Mouse (Mus musculus): ENCODE measurements at regions not wholly inside any gene's neighbourhood (a gene's known extent, or its start where the extent isn't known, plus 50 kb on each side); places are given as distances from the start of the nearest gene placed in this dataset.

DNA sequence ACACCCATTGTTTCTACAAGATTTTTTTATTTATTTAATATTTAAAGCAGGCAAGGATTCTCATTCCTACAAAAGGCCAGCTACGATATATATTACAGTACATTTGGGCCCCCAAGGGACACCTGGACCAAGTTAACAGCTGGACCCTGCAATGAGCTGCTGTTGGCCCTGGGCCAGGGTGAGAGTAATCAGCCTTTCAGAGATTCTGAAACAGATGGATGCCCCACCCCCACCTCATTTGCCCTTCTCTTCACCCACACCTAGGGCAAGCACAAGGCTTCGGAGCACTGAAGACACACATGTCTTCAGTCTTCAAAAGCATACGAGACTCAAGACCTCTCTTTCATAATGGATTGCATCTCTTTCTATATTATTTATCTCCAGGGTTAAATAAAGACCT is 259.5 kb upstream of the Clint1 start:
- WGBS = 34% methylated on average over 3 of the region's 3 CpGs
- no peak overlapping the region for H3K4me2 ChIP-seq
- ATAC-seq (ENCODE audit: low FRiP score, low read depth) = no peak
- no peaks in the 10 kb centered on the region for H3K27me3 ChIP-seq
- H3K9ac ChIP-seq = no peak overlapping the region
- H3K4me3 ChIP-seq = no peak overlapping the region
- no peaks in the 10 kb centered on the region for H3K36me3 ChIP-seq
- H3K9me3 ChIP-seq = no peaks in the 10 kb centered on the region
- peaks cover 4% of the 10 kb centered on the region for H3K4me1 ChIP-seq (replicated peaks)
- H3K27ac ChIP-seq (replicated peaks) = no peak overlapping the region

DNA sequence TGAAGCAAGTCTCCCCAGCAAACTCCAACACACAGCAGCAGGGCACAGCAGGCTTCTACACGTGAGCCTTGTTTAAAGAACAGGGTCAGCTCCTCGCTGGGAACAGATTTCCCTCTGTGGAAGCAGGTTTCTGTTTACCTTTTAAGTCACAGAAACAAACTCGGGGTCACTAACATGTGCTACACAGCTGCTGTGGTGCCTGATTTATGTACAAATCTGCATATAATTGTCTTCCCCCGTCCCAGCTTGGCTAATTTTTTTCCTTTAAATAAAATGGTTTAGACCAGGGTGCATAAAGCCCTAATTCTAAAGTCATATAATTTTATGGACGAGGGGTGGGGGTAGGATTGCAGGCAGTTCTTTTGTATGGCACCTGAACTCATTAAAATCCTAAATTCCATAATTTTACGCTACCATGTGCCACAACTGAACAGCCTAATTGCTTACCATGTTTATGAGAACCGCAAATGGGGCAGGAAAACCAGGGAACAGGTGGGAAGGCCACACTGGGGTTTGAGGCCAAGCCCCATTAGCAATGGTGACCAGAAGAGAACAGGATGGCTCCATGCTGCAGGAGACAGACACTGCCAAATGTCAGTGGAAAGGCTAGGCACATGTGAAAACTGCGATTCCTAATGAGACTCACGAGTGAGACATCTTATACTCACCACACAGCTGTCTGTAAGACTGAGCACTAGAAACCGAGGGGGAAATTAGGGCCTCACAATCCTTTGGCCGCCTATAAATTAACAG is 258.8 kb upstream of the Clint1 start:
- 45% methylated on average over 11 of the region's 11 CpGs for WGBS
- H3K9me3 ChIP-seq = no peaks in the 10 kb centered on the region
- no peak for ATAC-seq (ENCODE audit: low FRiP score, low read depth)
- no peak overlapping the region for H3K4me2 ChIP-seq
- no peak overlapping the region for H3K9ac ChIP-seq
- 0 out of 2 replicates have a peak overlapping the region, but pooled peaks have one; percentile 4 for H3K27ac ChIP-seq (replicated peaks)
- no peak overlapping the region for H3K4me3 ChIP-seq
- H3K27me3 ChIP-seq = no peaks in the 10 kb centered on the region
- H3K36me3 ChIP-seq = no peaks in the 10 kb centered on the region
- H3K4me1 ChIP-seq (replicated peaks) = peaks cover 4% of the 10 kb centered on the region

DNA sequence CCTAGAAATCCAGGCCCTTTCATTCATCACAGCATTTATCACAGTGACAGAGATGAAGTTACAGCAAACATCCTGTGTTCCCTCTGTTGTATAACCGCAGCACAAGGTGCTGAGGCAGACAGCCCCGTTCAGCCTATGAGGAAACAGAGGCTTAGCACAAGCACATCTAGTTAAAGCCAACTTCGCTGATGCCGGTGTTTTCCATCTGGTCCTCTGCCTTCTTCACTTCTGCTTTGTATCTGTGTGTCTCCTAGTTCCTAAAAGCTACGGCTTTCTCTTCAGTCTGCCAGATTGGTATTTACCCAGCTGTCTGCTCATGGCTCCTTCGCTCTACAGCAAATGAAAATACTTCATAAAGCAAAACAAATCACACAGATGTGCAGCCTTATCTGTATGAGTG is 256.5 kb upstream of the Clint1 start:
- H3K9me3 ChIP-seq = no peaks in the 10 kb centered on the region
- no peak overlapping the region for H3K27ac ChIP-seq (replicated peaks)
- H3K9ac ChIP-seq = no peak overlapping the region
- H3K27me3 ChIP-seq = no peaks in the 10 kb centered on the region
- WGBS = 76% methylated on average over 6 of the region's 6 CpGs
- H3K36me3 ChIP-seq = no peaks in the 10 kb centered on the region
- peaks cover 4% of the 10 kb centered on the region for H3K4me1 ChIP-seq (replicated peaks)
- H3K4me2 ChIP-seq = no peak overlapping the region
- no peak for ATAC-seq (ENCODE audit: low FRiP score, low read depth)
- no peak overlapping the region for H3K4me3 ChIP-seq

DNA sequence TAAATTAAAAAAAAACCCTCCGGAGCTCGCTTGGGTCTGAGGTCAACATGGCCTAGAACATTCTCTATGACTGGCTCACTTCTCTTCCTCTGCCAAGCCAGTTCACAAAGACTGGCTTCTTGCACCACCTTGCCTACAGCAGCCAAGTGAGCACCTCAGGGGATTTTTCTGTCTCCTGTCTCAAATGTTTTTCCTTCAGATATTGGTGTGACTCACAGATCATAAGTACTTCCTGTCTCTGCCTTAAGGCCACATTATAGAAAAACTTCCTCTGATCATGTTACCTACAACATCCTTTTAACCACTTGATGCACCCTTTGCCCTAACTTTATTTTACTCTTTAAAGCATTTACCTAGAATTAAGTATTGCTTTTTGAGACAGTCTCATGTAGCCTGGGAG is 230.0 kb upstream of the Clint1 start:
- H3K4me2 ChIP-seq = no peak overlapping the region
- no peaks in the 10 kb centered on the region for H3K4me1 ChIP-seq (replicated peaks)
- H3K9ac ChIP-seq = no peak overlapping the region
- no peaks in the 10 kb centered on the region for H3K9me3 ChIP-seq
- H3K36me3 ChIP-seq = no peaks in the 10 kb centered on the region
- ATAC-seq (ENCODE audit: low FRiP score, low read depth) = no peak
- no peaks in the 10 kb centered on the region for H3K27me3 ChIP-seq
- WGBS = 96% methylated on average over 2 of the region's 2 CpGs
- H3K27ac ChIP-seq (replicated peaks) = no peak overlapping the region
- no peak overlapping the region for H3K4me3 ChIP-seq

DNA sequence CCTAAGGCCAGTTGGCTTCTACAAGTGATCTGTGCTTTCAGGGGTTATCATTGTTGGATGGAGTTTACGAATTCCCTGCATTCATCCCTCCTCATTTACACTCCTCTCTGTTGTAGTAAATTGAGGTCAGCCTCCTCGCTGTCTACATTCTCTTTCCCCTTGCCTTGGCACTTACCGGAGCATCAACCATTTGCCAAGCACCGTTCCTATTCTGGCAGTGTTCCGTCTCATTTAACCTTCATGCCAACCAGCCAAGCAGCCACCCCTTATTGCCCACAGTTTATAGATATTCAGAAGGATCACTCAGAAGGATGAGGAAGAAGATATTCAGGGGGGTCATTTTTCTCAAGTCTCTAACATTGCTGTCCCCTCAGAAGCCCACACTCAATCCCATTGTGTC is 229.2 kb upstream of the Clint1 start:
- H3K9ac ChIP-seq = no peak overlapping the region
- ATAC-seq (ENCODE audit: low FRiP score, low read depth) = no peak
- 70% methylated on average over 5 of the region's 5 CpGs for WGBS

DNA sequence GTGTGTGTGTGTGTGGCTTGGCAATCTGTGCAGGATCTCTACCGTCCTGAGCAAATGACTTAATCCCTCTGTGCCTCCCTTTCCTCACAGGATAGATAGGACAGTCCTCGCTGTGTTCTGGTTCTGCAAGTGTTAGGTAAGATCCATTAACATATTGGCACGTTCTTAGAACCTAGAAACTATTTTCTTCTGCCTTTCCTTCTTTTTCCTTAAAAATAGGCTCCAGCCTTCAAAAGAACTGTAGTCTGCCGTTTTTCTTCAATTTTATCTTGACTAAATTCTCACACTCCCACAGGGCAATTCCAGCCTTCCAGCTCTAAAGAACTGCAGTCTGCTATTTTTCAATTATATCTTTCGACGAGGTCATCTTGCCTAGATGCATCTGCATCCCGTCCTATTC is 227.6 kb upstream of the Clint1 start:
- no peak overlapping the region for H3K4me3 ChIP-seq
- H3K9me3 ChIP-seq = no peaks in the 10 kb centered on the region
- H3K27ac ChIP-seq (replicated peaks) = no peak overlapping the region
- no peaks in the 10 kb centered on the region for H3K27me3 ChIP-seq
- no peak overlapping the region for H3K4me2 ChIP-seq
- H3K9ac ChIP-seq = no peak overlapping the region
- H3K36me3 ChIP-seq = no peaks in the 10 kb centered on the region
- WGBS = 74% methylated on average over 7 of the region's 7 CpGs
- no peak for ATAC-seq (ENCODE audit: low FRiP score, low read depth)
- no peaks in the 10 kb centered on the region for H3K4me1 ChIP-seq (replicated peaks)

More for the DNA sequence above, 229.2 kb upstream of the Clint1 start:
- no peak overlapping the region for H3K27ac ChIP-seq (replicated peaks)
- H3K27me3 ChIP-seq = no peaks in the 10 kb centered on the region
- no peaks in the 10 kb centered on the region for H3K36me3 ChIP-seq
- no peaks in the 10 kb centered on the region for H3K4me1 ChIP-seq (replicated peaks)
- no peak overlapping the region for H3K4me3 ChIP-seq
- no peak overlapping the region for H3K4me2 ChIP-seq
- no peaks in the 10 kb centered on the region for H3K9me3 ChIP-seq

DNA sequence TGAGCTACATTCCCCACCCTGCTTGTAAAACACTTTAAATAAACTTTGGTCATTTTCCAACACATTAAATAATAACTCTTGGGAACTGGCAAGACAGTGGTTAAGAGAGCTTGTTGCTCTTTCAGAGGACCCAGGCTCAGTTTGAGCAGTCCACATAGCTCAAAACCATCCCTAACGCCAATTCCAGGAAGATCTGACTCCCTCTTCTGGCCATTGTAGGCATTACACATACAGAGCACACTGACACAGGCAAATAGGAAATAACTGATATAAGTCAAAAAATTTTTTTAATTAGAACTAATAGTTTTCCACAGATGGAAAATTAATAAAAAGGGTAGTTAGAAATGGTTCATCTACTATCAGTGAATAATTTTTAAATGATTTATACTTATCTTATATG is 222.6 kb upstream of the Clint1 start:
- H3K9ac ChIP-seq = no peak overlapping the region
- H3K4me1 ChIP-seq (replicated peaks) = no peaks in the 10 kb centered on the region
- no peak overlapping the region for H3K4me3 ChIP-seq
- no peaks in the 10 kb centered on the region for H3K27me3 ChIP-seq
- no peak overlapping the region for H3K27ac ChIP-seq (replicated peaks)
- H3K9me3 ChIP-seq = no peaks in the 10 kb centered on the region
- no peak for ATAC-seq (ENCODE audit: low FRiP score, low read depth)
- WGBS = 20% methylated on average over 1 of the region's 1 CpGs
- no peak overlapping the region for H3K4me2 ChIP-seq
- H3K36me3 ChIP-seq = no peaks in the 10 kb centered on the region

DNA sequence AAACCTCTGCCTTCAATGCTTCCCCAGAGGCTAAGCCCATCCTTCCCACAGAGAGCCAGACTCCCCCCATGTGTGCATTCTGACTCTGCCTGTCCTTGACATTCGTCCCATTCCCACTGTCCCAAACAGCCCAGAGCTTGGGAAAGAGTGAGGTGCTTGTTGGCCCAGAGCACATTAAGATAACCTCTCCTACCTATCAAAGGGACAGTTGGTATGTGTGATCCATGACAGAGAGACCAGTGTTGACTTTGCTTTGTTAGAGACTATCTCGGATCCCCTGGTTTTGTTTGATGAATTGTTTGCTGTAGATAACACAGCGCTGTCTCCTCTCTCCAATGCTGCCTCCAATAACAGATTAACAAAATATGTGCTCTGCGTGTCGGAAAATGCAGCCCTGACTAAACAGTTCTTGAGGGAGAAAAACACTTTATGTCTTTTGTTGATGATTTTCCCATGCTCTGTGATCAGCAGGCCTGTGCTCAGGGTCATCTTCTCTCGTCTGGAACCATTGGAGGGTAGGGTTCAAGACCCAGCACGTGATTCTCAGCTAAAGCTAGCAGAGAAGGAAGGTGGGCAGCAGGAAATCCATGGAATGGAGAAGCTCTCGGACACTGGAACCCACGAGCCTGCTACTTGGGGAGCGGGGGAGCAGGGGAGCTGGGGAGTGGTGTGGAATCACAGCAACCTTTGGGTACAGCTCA is 217.2 kb upstream of the Clint1 start:
- no peak for ATAC-seq (ENCODE audit: low FRiP score, low read depth)
- H3K36me3 ChIP-seq = no peaks in the 10 kb centered on the region
- H3K9ac ChIP-seq = no peak overlapping the region
- H3K4me2 ChIP-seq = no peak overlapping the region
- no peaks in the 10 kb centered on the region for H3K4me1 ChIP-seq (replicated peaks)
- no peaks in the 10 kb centered on the region for H3K9me3 ChIP-seq
- H3K27me3 ChIP-seq = no peaks in the 10 kb centered on the region
- H3K4me3 ChIP-seq = no peak overlapping the region
- H3K27ac ChIP-seq (replicated peaks) = no peak overlapping the region
- 79% methylated on average over 10 of the region's 10 CpGs for WGBS

DNA sequence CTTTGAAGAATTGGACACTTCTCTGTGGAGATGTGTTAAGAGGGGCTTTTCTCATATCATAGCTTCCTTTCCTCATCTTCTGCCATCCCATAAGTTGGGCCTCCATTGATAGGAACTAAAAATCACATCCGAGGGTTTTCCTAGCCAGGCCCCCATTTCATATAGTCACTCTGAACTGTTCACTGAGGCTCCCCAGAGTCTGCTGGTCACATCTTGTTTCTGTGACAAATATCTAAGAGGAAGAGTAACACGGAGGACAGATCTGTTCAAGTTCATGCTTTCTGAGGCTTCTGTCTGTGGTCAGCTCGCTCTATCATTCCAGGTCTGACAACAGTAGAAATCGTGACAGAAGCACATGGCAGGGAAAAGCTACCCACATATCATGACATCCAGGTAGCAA is 216.0 kb upstream of the Clint1 start:
- Histone ChIP-seq H3K9ac (no peak overlapping the region), H3K4me3 (no peak overlapping the region), H3K27me3 (no peaks in the 10 kb centered on the region), H3K27ac (replicated peaks) (no peak overlapping the region), H3K4me1 (replicated peaks) (no peaks in the 10 kb centered on the region), H3K4me2 (no peak overlapping the region), H3K36me3 (no peaks in the 10 kb centered on the region), H3K9me3 (no peaks in the 10 kb centered on the region)
- ATAC-seq (ENCODE audit: low FRiP score, low read depth) = no peak
- 89% methylated on average over 4 of the region's 4 CpGs for WGBS

DNA sequence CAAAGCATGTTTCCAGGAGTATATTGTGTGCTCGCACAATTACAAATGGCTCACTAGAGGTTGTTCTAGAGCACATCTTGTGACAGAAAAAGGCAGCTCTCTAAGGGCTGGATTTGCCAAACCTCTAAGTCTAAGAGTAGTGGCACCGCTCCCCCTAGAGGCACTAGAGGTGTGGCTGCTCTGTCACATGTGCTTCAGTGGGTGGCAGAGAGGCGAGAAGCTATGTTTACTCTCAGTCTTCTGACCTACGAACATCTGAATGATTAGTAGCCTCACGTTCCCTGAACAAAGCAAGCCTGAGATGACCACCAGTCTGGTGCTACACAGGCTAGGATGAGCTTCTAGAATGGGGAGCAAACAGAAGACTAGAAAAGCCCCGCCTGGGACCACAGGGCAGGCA is 212.6 kb upstream of the Clint1 start:
- Histone ChIP-seq H3K4me1 (replicated peaks) (no peaks in the 10 kb centered on the region), H3K9me3 (no peaks in the 10 kb centered on the region), H3K27me3 (no peaks in the 10 kb centered on the region), H3K4me2 (no peak overlapping the region), H3K4me3 (no peak overlapping the region), H3K9ac (no peak overlapping the region), H3K27ac (replicated peaks) (no peak overlapping the region), H3K36me3 (no peaks in the 10 kb centered on the region)
- WGBS = 79% methylated on average over 6 of the region's 6 CpGs
- no peak for ATAC-seq (ENCODE audit: low FRiP score, low read depth)

DNA sequence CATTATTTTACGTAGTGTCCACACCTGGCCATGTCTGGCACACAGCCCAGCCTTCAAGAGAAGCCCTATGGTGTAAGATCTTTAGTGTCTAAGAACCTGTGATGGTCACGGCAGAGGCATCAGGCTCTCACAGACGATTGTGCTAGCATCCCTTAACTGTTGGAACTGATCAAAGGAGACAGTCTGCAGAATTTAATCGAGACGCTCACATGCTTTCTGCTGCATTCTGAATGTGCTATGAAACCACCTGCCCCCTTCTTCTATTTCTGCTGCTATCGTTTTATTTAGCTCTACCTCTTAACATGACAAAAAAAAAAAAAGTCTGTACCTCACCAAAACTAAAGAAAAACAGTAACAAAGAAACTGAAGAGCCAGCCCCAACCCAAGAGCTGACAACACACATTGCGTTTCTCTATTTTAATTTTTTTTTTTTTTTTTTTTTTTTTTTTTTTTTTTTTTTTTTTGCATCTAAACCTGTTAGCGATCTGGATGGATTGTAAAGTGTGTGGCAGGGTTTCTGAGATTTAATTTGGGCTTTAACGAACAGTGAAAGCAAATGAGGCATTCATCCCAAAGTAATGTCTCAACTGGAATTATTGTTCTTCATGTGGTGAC is 209.6 kb upstream of the Clint1 start:
- Histone ChIP-seq H3K4me3 (no peak overlapping the region), H3K27ac (replicated peaks) (no peak overlapping the region), H3K4me1 (replicated peaks) (no peaks in the 10 kb centered on the region), H3K9ac (no peak overlapping the region), H3K27me3 (no peaks in the 10 kb centered on the region), H3K9me3 (no peaks in the 10 kb centered on the region), H3K4me2 (no peak overlapping the region), H3K36me3 (no peaks in the 10 kb centered on the region)
- ATAC-seq (ENCODE audit: low FRiP score, low read depth) = no peak
- WGBS = 79% methylated on average over 9 of the region's 9 CpGs

DNA sequence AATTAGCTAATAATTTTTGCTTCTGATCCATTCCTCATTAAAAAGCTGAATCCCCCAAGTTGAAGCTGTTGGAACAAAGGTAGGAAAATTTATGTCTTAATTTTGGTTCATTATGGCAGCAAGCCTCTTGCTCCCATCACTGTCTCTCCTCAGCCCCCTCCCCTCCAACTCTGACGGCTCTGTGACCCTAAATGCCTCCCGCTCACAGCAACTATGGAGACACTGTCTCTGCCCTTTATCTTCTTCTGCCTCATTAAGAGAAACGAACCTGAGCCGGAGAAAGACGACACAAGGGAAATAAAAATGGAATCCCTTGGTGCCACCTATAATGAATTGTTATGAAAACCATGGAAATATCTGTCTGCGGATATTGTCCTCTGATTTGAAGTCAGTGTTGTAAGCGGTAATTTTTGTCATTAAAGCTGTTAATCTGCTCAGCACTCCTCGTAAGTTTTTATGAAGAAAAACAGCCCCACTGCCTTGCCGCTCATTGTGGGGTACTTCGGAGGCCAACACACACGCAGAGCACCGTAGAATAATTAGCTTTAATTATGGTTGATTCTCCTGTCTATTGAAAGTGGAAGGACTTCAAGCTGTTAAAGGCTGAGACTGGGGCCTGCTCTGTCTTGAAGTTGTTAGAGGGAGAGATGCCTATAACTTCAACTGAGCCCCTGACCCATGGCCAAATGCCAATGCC is 208.1 kb upstream of the Clint1 start:
- no peak overlapping the region for H3K27ac ChIP-seq (replicated peaks)
- no peaks in the 10 kb centered on the region for H3K9me3 ChIP-seq
- H3K9ac ChIP-seq = no peak overlapping the region
- 52% methylated on average over 12 of the region's 12 CpGs for WGBS
- H3K4me1 ChIP-seq (replicated peaks) = no peaks in the 10 kb centered on the region
- no peaks in the 10 kb centered on the region for H3K27me3 ChIP-seq
- no peak overlapping the region for H3K4me3 ChIP-seq
- no peaks in the 10 kb centered on the region for H3K36me3 ChIP-seq
- H3K4me2 ChIP-seq = no peak overlapping the region
- no peak for ATAC-seq (ENCODE audit: low FRiP score, low read depth)

Measured in hindbrain, embryonic 15.5 days (tissue).